Mouse (Mus musculus) testis, postnatal 10 days (tissue): ENCODE data around the gene Zfand4.
"Not testable (repeated sequence)": the region's sequence is repeated elsewhere in the genome, so short reads cannot be mapped to it uniquely, and the experiment has no call there.

Source experiments
- DNase-seq: peaks from one replicate; pipeline ENCODE4 v3.0.0; 2021; ENCODE audit warnings: low spot score

Gene Zfand4

DNA sequence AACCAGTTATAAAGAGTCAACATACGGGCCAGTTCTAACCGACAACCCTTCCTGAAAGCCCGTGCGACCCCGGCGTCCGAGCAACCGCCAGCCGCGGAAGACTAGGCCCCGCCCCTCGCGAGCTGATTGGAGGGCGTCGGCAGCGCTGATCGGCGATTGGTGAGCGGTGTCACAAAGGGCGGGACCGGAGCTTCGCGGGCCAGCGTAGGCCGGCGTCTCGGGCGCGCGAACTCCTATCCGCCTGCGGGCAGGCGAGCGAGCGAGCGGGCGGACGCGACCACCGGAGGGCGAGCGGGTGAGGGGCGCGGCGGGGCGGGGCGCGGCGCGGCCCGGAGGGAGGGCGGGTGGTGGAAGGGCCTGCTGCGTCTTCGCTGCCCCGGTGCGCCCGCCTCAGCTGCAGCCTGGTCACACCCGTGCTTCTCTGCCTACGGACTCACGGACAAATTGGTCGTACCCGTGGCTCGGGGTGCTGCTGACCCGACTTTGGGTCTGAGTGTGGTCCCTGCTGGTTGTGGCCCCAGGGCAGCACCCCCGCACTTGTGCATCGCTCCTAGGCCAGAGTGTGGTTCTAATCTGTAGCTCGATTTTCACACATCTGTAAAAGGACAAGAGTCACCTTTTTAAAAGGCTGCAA, at the start of gene Zfand4:
Gene Zfand4 (plus strand): TSS at position 205 of the 634 bp plus-strand sequence.
- DNase-seq: peak; percentile 97

DNA sequence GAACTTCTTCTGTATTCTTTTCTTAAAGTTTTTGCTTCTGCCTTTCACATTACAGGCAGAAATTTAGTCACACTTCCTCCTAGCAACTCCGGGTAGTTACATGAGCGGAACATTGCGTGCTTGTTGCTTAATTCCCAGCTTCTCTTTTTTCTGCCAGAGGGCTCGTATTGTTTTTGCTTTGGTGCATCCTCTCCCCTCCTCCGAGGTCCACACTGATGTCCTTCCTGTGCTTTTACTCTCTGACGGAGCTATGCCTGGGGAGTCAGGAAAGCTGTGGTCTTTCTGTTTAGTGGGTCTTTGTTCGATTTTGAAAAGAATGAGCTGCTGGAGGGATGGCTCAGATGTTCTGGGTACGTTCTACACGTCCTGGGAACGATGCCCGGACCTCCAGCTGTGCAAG, 36.3 kb upstream of the Zfand4 start:
- no peak for DNase-seq

DNA sequence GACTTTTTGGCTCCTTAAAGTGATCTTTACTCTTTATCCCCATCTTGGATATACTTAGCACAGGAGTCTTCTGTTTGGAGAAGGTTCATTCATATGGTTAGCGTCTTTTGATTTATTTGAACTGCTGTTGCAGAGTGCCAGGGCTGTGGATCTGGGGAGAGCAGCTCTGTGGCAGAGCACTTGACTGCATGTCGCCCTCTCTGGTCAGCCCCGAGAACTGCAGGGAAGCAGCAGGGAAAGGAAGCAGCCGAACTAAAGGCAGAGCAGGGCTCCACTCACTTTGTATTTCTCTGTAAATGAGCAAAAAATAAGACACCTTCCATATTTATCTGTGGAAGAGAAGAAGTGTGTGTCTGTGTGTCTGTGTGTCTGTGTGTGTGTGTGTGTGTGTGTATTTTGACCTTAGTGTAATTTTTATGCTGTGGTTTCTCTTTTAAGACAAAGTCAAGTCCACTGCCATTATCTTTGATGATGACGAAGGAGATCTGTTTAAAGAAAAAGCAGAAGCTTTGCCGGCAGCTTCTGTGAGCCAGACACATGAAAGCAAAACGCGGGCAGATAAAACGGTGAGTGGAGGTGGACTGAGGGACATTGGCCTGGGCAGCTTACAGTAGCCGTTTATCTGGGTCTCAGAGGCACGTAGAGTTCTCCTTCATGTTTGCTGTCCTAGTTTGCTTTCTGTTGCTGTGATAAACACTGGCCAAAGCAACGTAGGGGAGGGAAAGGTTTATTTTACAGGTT, 35.1 kb upstream of the Zfand4 start:
- peak; percentile 75 for DNase-seq

DNA sequence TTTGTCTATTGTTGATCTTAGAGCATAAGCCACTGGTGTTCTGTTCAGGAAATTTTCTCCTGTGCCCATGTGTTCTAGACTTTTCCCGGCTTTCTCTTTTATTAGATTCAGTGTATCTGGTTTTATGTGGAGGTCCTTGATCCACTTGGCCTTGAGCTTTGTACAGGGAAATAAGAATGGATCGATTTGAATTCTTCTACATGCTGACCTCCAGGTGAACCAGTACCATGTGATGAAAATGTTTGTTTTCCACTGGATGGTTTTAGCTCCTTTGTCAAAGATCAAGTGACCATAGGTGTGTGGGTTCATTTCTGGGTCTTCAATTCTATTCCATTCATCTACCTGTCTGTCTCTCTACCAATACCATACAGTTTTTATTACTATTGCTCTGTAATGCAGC, 29.2 kb upstream of the Zfand4 start:
- DNase-seq: not testable (repeated sequence)

DNA sequence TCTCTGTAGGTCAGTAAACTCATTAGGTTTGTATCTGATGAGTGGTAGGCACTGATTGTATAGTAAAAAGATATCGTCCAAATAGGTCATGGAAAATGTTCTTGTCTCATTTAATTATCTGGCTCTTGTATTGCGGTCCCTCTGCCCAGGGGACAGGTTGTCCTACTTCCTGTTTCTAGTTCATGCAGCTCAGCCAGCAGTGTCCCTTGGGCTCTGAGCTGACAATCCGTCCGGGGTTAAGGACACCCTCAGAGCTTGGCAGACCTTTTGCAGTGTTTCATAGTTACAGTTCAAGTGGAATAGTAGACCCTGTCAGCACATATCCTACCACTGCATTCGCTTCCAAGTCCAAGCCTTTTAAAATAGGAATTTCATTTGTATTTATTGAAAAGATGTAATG, 28.7 kb upstream of the Zfand4 start:
- no peak for DNase-seq

DNA sequence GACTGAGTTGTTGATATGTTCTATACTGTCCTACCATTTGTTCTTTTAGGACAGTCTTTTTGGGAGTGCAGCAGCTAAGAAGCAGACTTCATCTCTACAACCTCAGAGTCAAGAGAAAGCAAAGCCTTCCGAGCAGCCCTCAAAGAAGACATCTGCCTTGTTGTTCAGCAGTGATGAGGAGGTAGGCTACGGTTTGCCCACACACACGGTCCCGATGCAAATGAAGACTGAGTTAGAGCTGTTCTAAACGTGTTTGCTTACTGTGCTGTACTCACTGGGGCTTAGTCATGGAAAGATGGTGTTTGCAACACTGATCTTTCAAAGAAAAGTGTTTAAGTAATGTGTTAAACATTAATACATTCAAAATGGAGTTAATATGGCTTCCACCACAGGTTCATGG, 25.9 kb upstream of the Zfand4 start:
- DNase-seq: no peak

DNA sequence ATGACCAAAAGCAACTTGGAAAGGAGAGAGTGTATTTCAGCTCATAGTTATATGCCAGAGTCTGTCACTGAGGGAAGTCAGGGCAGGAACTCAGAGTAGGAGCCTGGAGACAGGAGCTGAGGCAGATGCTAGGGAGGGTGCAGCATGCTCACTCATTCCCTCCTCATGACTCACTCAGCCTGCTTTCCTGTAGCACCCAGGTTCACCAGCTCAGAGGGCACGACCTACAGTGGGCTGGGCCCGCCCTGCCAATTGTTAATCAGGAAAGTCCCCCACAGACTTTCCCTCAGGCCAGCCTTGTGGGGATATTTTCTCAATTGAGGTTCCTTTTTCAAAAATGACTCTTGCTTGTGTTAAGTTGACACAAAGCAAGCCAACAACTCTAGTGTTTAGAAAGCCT, 23.7 kb upstream of the Zfand4 start:
- no peak for DNase-seq

DNA sequence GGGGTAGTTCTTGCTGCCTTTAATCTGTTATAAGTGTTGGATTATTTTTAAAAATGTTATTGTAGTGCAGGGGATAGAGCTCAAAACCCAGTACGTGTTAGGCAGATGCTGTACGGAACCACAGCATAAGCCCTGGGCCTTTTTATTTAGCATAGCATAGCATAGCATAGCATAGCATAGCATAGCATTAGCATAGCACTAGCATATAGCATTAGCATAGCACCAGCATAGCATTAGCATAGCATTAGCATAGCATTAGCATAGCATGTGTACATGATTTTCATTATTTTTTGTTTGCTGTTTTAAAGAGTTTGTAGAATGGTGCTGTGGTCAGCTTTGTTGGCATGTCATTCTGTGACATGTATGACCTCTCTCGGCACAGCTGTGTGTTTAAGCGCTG, 4.4 kb upstream of the Zfand4 start:
- DNase-seq: no peak

DNA sequence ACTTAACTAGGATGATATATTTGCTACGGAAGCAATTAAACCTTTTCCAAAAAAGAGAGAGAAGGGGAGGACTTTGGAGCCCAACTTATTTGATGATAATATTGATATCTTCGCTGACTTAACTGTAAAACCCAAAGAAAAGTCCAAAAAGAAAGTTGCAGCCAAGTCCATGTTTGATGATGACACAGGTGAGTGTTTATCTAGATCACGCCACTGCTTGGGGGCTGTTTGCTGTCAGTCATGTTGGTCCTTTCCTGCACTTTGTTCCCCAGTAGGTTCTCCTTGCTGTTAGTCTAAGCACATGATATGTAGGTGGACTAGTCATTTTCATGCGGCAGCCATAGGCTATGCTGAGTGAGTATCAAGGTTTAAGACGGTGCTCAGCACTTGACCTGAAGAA, 3.5 kb upstream of the Zfand4 start:
- no peak for DNase-seq

DNA sequence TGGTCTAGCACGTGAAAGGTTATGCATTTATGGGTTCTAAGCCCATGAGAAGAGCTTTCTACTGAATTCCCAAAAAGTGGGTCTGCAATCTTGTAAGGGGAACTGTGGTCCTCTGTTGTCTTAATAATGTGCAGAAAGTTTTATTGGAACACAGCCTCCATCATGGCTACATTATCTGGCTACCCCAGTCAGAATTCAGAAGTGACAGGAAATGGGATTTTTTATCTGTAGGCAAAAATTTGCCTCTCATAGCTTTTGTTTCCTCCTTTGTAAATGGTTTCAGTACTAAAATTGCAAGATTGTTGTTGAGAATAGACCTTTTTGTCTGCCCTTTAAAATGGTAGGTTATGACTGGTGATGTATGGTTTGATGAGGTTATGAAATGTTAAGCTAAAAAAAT, 1.2 kb upstream of the Zfand4 start:
- no peak for DNase-seq

DNA sequence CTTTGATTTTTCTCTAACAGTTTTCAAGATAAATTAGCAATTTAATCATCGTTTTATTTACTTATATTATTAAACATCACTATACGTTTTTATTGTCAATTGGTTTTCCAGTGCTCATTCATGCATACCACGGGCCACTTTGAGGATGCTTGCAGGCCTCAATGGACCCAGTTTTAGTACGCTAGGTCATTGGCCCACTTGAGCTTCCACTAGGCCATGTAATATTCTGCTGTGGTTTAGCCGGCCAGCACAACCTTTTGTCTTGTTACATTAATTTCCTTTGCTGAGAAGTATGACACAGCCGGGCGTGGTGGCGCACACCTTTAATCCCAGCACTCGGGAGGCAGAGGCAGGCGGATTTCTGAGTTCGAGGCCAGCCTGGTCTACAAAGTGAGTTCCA, 814 bp downstream of the Zfand4 start:
- no peak for DNase-seq

DNA sequence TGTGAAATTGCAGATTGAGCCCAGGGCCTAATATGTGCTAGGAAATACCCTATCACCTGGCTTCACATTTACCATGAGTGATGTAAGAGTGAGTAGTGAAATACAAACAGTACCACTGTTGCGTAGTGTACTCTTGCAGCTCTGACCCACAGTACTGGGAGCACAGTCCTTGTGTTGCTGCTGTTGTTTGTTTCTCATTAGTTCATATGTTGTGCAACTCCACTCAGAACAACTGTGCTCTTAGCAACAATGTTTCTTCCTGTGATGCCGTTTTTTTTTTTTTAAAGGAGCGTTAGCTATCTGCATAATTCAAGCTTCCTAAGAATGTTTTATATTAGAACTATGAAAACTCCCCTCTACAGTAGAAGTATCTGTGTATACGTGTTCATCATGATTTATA, 1.6 kb downstream of the Zfand4 start:
- no peak for DNase-seq

DNA sequence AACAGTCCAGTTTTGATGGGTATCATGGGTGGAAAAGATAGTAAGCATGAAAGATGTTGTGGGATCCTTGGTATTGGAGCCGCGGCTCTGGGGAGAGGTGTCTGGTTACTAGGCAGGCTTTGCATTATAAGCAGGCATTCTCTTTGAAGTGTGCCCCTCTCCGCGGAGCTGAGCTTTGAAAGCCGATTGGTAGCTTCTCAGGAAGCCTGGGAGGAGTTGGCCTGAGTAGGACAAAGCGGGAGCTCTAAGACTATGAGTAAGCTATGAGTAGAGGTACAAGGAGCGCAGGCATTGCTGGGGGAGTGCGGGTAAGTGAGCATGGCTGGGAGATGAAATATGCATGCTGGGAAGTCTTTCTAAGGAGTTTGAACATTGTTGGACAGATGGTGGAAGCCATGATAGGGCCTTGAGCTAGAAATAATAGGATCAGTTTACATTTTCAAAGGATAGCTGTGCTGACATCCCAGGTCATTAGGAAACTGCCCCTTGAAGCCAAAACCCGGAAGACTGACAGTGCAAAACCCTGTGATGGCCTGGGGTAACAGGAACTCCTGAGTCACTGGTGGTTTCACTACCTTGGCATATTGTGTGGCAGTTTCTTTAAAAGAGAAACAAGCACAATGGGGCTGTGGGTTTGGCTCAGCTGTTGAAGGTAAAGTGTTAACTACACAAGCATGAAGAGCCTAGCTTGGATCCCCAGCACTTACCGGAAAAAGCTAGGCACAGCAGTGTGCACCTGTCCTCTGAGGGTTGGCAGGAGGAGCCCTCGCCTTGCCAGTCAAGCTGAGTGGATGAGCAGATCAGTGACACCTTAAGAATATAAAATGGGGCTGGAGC, 2.5 kb downstream of the Zfand4 start:
- DNase-seq: no peak

DNA sequence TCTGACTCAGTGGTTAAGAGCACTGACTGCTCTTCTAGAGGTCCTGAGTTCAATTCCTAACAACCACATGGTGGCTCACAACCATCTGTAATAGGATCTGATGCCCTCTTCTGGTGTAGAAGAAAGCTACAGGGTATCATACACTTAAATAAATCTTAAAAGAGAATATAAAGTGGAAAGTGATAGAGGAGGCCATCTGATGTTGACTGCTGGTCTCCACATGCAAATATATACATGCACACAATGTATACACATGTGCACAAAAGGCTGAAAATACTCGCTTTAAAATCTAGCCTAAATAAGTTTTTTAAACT, 3.0 kb downstream of the Zfand4 start:
- no peak for DNase-seq

DNA sequence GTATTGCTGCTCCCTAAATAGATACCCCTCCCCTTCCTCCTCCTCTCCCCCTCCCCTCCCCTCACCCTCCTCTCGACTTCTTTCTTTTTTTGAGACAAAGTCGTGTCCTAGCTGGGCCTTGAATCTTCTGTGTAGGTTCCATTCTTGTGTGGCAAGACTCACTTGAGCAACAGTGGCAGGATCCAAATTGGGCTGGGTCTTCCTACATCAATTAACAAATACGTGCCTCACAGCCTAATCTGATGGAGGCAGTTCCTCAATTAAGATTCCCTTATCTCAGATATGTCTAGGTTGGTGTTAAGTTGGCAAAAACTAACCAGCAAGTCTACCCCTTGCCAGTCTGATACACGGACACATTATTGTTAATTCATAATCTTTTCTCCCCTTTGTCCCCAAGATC, 11.7 kb downstream of the Zfand4 start:
- no peak for DNase-seq

DNA sequence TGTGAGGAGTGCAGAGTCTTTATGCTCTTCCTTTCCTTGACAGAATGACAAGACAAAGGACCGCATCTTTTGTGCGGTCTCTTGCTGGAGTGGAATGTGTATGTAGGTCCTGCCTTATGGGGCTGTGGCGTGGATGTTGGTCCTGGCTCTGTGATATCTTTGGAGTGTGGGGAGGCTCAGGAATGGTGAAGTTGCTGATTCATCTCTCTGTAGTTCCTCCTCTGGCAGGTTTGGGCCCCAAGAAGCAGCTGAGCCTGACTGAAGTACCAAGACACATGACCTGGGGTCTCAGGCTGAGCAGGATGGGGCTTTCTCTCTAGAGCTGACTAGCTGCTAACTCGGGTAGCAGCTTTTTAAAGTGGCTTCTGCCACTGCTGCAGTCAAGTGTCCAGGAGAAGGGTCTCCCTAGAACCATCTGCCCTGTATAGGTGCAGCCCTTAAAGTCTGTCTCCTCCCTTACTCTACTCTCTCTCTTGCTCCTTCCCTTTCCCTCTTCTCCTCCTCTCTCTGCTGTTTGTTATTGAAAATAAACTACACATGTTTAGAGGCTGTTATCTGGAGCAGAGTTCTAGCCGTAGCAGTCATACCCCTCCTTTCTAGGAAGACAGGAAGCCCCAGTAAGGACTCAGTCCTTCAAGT, 14.8 kb downstream of the Zfand4 start:
- no peak for DNase-seq

DNA sequence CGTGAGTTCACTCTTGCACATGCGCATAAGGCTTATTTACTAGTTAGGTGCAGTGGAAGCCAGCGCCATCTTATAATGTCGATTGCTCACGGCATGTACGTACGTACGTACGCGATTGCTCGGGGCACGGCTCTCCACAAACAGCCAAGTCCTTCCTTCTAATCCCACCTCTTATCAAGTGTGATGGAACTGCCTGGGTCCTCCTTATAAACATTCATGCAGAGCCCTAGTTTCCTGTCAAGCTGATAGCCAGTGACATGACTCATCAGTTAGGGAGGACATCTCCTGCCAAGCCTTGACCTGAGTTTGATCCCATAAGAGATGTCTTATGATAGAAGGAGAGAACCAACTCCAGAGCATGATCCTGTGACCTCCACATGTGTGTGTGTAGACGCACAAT, 17.0 kb downstream of the Zfand4 start:
- DNase-seq: no peak

DNA sequence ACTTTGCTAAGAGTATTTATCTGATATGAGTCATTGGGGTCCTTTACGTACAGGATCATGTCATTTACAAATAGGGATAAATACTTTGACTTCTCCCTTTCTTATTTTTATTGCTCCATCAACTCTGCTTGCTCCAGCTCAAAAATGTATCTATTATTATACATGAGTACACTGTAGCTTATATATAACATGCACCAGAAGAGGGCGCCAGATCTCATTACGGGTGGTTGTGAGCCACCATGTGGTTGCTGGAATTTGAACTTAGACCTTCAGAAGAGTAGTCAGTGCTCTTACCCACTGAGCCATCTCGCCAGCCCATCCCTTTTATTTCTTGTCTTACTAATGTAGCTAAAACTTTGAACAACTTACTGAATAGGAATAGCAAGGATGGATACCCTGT, 18.5 kb downstream of the Zfand4 start:
- DNase-seq: no peak

DNA sequence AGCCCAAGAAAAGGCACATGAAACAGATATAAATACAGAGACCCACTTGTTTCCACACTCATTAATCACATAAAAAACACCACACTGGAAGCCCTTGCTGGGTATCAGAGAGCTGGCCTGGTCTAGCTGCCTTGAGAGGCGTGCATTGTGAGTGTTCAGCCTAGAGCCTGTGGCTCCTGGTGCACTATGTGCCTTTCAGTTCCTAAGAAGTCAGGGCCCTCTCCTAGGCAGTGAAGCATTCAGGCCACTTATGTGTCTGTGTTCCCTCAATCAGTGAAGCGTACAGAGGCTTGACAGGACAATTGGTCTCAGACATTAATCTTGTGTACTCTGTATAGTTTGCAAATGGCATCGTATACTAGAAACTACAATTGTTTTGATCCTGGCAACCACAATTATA, 19.3 kb downstream of the Zfand4 start:
- DNase-seq: no peak

DNA sequence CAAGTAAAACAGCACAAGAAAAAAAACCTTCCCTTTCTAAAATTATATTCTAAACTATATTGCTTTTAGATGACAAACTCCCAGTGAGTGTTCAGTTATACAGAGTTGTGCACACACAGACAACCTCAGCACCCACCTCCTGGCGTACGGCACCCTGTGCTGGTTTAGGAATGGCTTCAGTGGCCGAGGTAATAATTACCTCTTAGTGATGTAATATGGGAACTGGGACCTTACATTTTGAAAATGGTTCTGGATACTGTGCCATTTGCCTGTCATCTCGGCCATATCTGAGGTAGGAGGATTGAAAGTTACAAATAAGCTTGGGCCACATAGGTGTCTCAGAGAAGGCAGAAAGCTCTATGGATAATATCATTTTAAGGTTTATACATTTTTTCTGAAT, 22.3 kb downstream of the Zfand4 start:
- DNase-seq: no peak

DNA sequence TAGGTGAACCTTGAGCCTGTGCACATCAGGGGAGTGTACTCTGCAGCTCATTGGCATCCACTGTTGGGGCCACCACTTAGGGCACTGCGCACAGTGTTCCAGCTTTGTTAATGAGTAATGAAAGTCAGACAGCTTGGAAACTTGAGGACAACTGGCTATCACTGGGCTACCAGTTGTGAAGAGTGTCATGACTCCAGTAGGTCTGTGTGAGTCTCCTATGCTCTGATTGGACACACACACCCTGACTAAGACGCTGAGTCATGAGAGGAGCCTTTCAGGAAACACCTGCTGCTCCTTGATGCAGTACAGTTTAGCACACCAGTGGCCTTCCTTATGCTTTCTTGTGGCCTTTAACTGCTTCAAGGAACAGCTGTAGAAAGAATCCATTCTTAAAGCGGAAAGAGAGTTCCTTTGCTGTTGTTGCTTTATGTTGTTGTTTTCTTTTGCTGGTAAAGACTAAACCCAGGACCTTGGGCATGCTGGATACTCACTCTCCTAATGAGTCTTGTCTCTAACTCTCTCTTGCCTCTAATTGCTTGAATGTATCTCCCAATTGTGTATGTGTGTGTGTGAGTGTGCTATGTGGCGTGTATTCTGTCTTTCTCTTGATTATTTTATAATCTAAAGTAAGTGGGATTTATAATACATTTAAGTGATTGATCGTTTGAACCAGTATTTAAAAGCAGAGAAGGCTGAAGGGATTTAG, 23.0 kb downstream of the Zfand4 start:
- DNase-seq: no peak

DNA sequence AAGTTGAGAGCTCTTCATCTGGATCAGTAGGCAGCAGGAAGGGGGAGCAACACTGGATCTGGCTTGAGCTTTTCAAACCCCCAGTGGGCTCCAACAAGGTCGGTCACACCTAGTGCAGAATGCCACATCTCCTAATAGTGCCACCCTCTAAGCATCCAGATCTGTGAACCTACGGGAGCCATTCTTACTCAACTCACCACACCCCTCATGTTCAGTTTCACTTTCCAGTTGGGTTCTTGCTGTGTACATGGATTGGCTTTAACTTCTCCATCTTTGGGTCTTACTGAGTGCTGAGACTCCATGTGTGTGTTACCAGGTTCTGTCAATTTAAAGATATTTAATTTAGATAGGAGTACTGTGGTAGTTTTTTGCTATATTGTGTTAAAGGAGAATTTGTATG, 47.4 kb downstream of the Zfand4 start:
- no peak for DNase-seq
